Comparison of ENCODE assay signal across 16 mouse cellular contexts in genomic region chr12:111385883-111386641, GRCm38 (mm10). TPM values are rescaled to one million over a fixed set of nuclear protein-coding genes. Genes with fewer than 3 reads are reported as not detected.
DNase-seq lines count a peak whose midpoint lies in the region; ATAC-seq and TF ChIP-seq lines count a peak whose summit lies in the region.
"Had no signal": no experiment of that assay in that cellular context is flagged by ENCODE, and none has a peak within 500 bp of the region (broad histone marks: within the 10 kb centered on the region; RNA-seq: fewer than 3 reads in every experiment).

No protein-coding gene starts in this region.

- H3K4me3 ChIP-seq in heart, embryonic 14.5 days (ENCODE audit: control insufficient read depth in 1 of 2, insufficient read depth in 1 of 2, low read depth in 1 of 2, low read length in 2 of 2): no peak overlapping the region
- H3K4me3 ChIP-seq in liver, embryonic 15.5 days (replicated peaks): no peak overlapping the region
- no peak overlapping the region for H3K4me3 ChIP-seq in liver, embryonic 12.5 days
- H3K4me3 ChIP-seq in brown adipose tissue, adult 24 weeks (ENCODE audit: insufficient read depth, low read depth, low read length): no peak overlapping the region
- H3K4me3 ChIP-seq in intestine, postnatal 0 days (ENCODE audit: low read depth, low read length): no peak overlapping the region
- H3K4me3 ChIP-seq in midbrain, postnatal 0 days (ENCODE audit: low read depth, low read length): no peak overlapping the region
- H3K4me3 ChIP-seq: forebrain, embryonic 12.5 days had no signal

- no peak overlapping the region for H3K9ac ChIP-seq in heart, embryonic 14.5 days (ENCODE audit: low read length)
- no peak overlapping the region for H3K9ac ChIP-seq in liver, embryonic 15.5 days
- H3K9ac ChIP-seq in liver, embryonic 12.5 days: no peak overlapping the region
- H3K9ac ChIP-seq in intestine, postnatal 0 days (ENCODE audit: low read depth, low read length): no peak overlapping the region
- no peak overlapping the region for H3K9ac ChIP-seq in midbrain, postnatal 0 days (replicated peaks; ENCODE audit: low read length, poor library complexity, severe bottlenecking)
- H3K9ac ChIP-seq: forebrain, embryonic 12.5 days had no signal

- no peaks in the 10 kb centered on the region for H3K27me3 ChIP-seq in heart, embryonic 14.5 days (ENCODE audit: control insufficient read depth, insufficient read depth, low read length)
- H3K27me3 ChIP-seq in liver, embryonic 15.5 days: peaks cover 25% of the 10 kb centered on the region
- peaks cover 26% of the 10 kb centered on the region for H3K27me3 ChIP-seq in liver, embryonic 12.5 days (replicated peaks)
- no peaks in the 10 kb centered on the region for H3K27me3 ChIP-seq in intestine, postnatal 0 days (replicated peaks; ENCODE audit: control insufficient read depth, insufficient read depth, low read length)
- H3K27me3 ChIP-seq in midbrain, postnatal 0 days (ENCODE audit: insufficient read depth, low read length): no peaks in the 10 kb centered on the region
- H3K27me3 ChIP-seq: forebrain, embryonic 12.5 days had no signal

- peak overlapping the region; percentile 68 to 75 for H3K27ac ChIP-seq in heart, embryonic 14.5 days (replicated peaks in 1 of 2; ENCODE audit: control insufficient read depth in 1 of 2, insufficient read depth in 1 of 2, low read depth in 2 of 2, low read length in 2 of 2)
- peak overlapping the region; percentile 19; the same call in 1 of the 2 replicates for H3K27ac ChIP-seq in liver, embryonic 15.5 days (replicated peaks)
- no peak overlapping the region for H3K27ac ChIP-seq in liver, embryonic 12.5 days
- H3K27ac ChIP-seq in brown adipose tissue, adult 24 weeks (replicated peaks; ENCODE audit: low read depth, low read length): peak overlapping the region; percentile 91
- peak overlapping the region; percentile 10; the same call in 1 of the 2 replicates for H3K27ac ChIP-seq in intestine, postnatal 0 days (ENCODE audit: low read depth, low read length)
- H3K27ac ChIP-seq in midbrain, postnatal 0 days (ENCODE audit: low read depth, low read length): no peak overlapping the region
- H3K27ac ChIP-seq: forebrain, embryonic 12.5 days had no signal

- 0 out of 2 replicates have a peak overlapping the region, but pooled peaks have one; percentile 31 for H3K4me2 ChIP-seq in heart, embryonic 14.5 days (ENCODE audit: low read length)
- H3K4me2 ChIP-seq in liver, embryonic 15.5 days: no peak overlapping the region
- no peak overlapping the region for H3K4me2 ChIP-seq in liver, embryonic 12.5 days
- no peak overlapping the region for H3K4me2 ChIP-seq in intestine, postnatal 0 days (replicated peaks; ENCODE audit: low read depth)
- H3K4me2 ChIP-seq in midbrain, postnatal 0 days (ENCODE audit: low read depth, low read length, poor library complexity, severe bottlenecking): no peak overlapping the region
- H3K4me2 ChIP-seq: forebrain, embryonic 12.5 days had no signal

- peaks cover 10 to 12% of the 10 kb centered on the region in 2 experiments for H3K4me1 ChIP-seq in heart, embryonic 14.5 days (ENCODE audit: control insufficient read depth in 2 of 2, insufficient read depth in 2 of 2, low read length in 2 of 2)
- peaks cover 7% of the 10 kb centered on the region; the same call in 1 of the 2 replicates for H3K4me1 ChIP-seq in liver, embryonic 15.5 days (replicated peaks)
- H3K4me1 ChIP-seq in liver, embryonic 12.5 days: peaks cover 8% of the 10 kb centered on the region; the same call in 1 of the 2 replicates
- H3K4me1 ChIP-seq in brown adipose tissue, adult 24 weeks (ENCODE audit: control insufficient read depth, insufficient read depth, insufficient read length, low read length): peaks cover 11% of the 10 kb centered on the region; the same call in 1 of the 2 replicates
- no peaks in the 10 kb centered on the region for H3K4me1 ChIP-seq in intestine, postnatal 0 days (replicated peaks; ENCODE audit: control insufficient read depth, insufficient read depth, low read length)
- H3K4me1 ChIP-seq in midbrain, postnatal 0 days (ENCODE audit: insufficient read depth, low read length): no peaks in the 10 kb centered on the region
- H3K4me1 ChIP-seq: forebrain, embryonic 12.5 days had no signal

- TF ChIP-seq CTCF in intestine, postnatal 0 days (IDR thresholded peaks at IDR 0.05; ENCODE audit: low read depth): no peak
- TF ChIP-seq CTCF in midbrain, postnatal 0 days (IDR thresholded peaks at IDR 0.05): no peak

- H3K9me3 ChIP-seq in heart, embryonic 14.5 days (ENCODE audit: control insufficient read depth, low read length): no peaks in the 10 kb centered on the region
- H3K9me3 ChIP-seq in liver, embryonic 15.5 days (replicated peaks): no peaks in the 10 kb centered on the region
- no peaks in the 10 kb centered on the region for H3K9me3 ChIP-seq in liver, embryonic 12.5 days (replicated peaks)
- no peaks in the 10 kb centered on the region for H3K9me3 ChIP-seq in intestine, postnatal 0 days (ENCODE audit: control insufficient read depth)
- H3K9me3 ChIP-seq in midbrain, postnatal 0 days (ENCODE audit: low read length): no peaks in the 10 kb centered on the region
- H3K9me3 ChIP-seq: forebrain, embryonic 12.5 days had no signal

- no peaks in the 10 kb centered on the region for H3K36me3 ChIP-seq in heart, embryonic 14.5 days (ENCODE audit: control insufficient read depth, insufficient read depth, low read length)
- no peaks in the 10 kb centered on the region for H3K36me3 ChIP-seq in liver, embryonic 15.5 days (replicated peaks)
- no peaks in the 10 kb centered on the region for H3K36me3 ChIP-seq in liver, embryonic 12.5 days
- H3K36me3 ChIP-seq in intestine, postnatal 0 days (ENCODE audit: control insufficient read depth, insufficient read depth): no peaks in the 10 kb centered on the region
- H3K36me3 ChIP-seq in midbrain, postnatal 0 days (ENCODE audit: insufficient read depth, low read length): no peaks in the 10 kb centered on the region
- H3K36me3 ChIP-seq: forebrain, embryonic 12.5 days had no signal

- peak; percentile 23; the same call in 1 of the 2 replicates for ATAC-seq in heart, embryonic 14.5 days (ENCODE audit: insufficient number of reproducible peaks, insufficient read depth, low FRiP score, low read depth)
- ATAC-seq in liver, embryonic 15.5 days (ENCODE audit: insufficient read depth): no peak
- no peak for ATAC-seq in liver, embryonic 12.5 days
- ATAC-seq in intestine, postnatal 0 days: no peak
- ATAC-seq in midbrain, postnatal 0 days (ENCODE audit: low FRiP score): no peak
- ATAC-seq: CD4-positive, CD25-positive, alpha-beta regulatory T cell, adult 4 months had no signal

- no peak for DNase-seq in heart, postnatal 4 days
- no peak for DNase-seq in midbrain, postnatal 0 days (ENCODE audit: low spot score)
- no peak for DNase-seq in thymus, adult 18-20 months
- DNase-seq: cerebellum, adult 9-11 months; left cerebral cortex, postnatal 4 days; right cerebral cortex, postnatal 25 days had no signal

- 70% methylated on average over 13 of the region's 13 CpGs for whole genome bisulfite sequencing in heart, embryonic 14.5 days
- WGBS in liver, embryonic 15.5 days (ENCODE audit: insufficient replicate concordance): 64% methylated on average over 13 of the region's 13 CpGs
- 70% methylated on average over 13 of the region's 13 CpGs for WGBS in liver, embryonic 12.5 days (ENCODE audit: insufficient replicate concordance)
- WGBS in intestine, postnatal 0 days: 75% methylated on average over 13 of the region's 13 CpGs
- 86% methylated on average over 13 of the region's 13 CpGs for WGBS in midbrain, postnatal 0 days

RNA-seq across cellular contexts. Expression of gene Cdc42bpb, which starts 8.5 kb away (rescaled TPM):
- polyA plus RNA-seq in heart, embryonic 14.5 days (2014; fragmentation: Nextera tagmentation; extraction: Ambion mirVana): 27.0 and 28.9 TPM in 2 replicates
- 100 to 1,000 TPM; 112 to 116 TPM for total RNA-seq in heart, postnatal 4 days (2021)
- 6.6 and 9.4 TPM in 2 replicates for polyA plus RNA-seq in liver, embryonic 15.5 days (2015; fragmentation: Nextera tagmentation; extraction: Ambion mirVana)
- 13.0 and 15.1 TPM in 2 replicates for polyA plus RNA-seq in liver, embryonic 12.5 days (2016; fragmentation: Nextera tagmentation; extraction: Ambion mirVana)
- polyA plus RNA-seq in brown adipose tissue, adult 24 weeks (2012; ENCODE audit: insufficient read depth, insufficient read length, missing spikeins): 24.1 and 24.3 TPM in 2 replicates
- 26.4 and 27.2 TPM in 2 replicates for polyA plus RNA-seq in intestine, postnatal 0 days (2015; fragmentation: Nextera tagmentation; extraction: Ambion mirVana)
- total RNA-seq in midbrain, postnatal 0 days (2014; rRNA removed): 190 and 259 TPM in 2 replicates
- 35.4 and 36.4 TPM in 2 replicates for polyA plus RNA-seq in midbrain, postnatal 0 days (2015; fragmentation: Nextera tagmentation; extraction: Ambion mirVana)

RNA-seq across cellular contexts. Expression of gene Lbhd2, which starts 20.5 kb away (rescaled TPM):
- 1.2 TPM in 1 of 2 replicates, not detected in the other for polyA plus RNA-seq in heart, embryonic 14.5 days (2014; fragmentation: Nextera tagmentation; extraction: Ambion mirVana)
- total RNA-seq in heart, postnatal 4 days (2021): not detected
- not detected in 2 replicates for polyA plus RNA-seq in liver, embryonic 15.5 days (2015; fragmentation: Nextera tagmentation; extraction: Ambion mirVana)
- 0.28 TPM in 1 of 2 replicates, not detected in the other for polyA plus RNA-seq in liver, embryonic 12.5 days (2016; fragmentation: Nextera tagmentation; extraction: Ambion mirVana)
- polyA plus RNA-seq in brown adipose tissue, adult 24 weeks (2012; ENCODE audit: insufficient read depth, insufficient read length, missing spikeins): not detected in 2 replicates
- polyA plus RNA-seq in intestine, postnatal 0 days (2015; fragmentation: Nextera tagmentation; extraction: Ambion mirVana): 2.2 and 2.8 TPM in 2 replicates
- 4.4 and 6.4 TPM in 2 replicates for total RNA-seq in midbrain, postnatal 0 days (2014; rRNA removed)
- 18.2 and 19.9 TPM in 2 replicates for polyA plus RNA-seq in midbrain, postnatal 0 days (2015; fragmentation: Nextera tagmentation; extraction: Ambion mirVana)
- total RNA-seq: monocyte, adult 5-6 weeks had no signal
- polyA plus RNA-seq: CD4-positive, CD25-positive, alpha-beta regulatory T cell, adult 4 months; embryonic facial prominence, embryonic 11.5 days; hindbrain, embryonic 11.5 days had no signal

RNA-seq across cellular contexts. Expression of gene Exoc3l4, which starts 30.8 kb away (rescaled TPM):
- 8.1 and 9.4 TPM in 2 replicates for polyA plus RNA-seq in heart, embryonic 14.5 days (2014; fragmentation: Nextera tagmentation; extraction: Ambion mirVana)
- total RNA-seq in heart, postnatal 4 days (2021): 1 to 10 TPM; 7.3 to 8.7 TPM
- polyA plus RNA-seq in liver, embryonic 15.5 days (2015; fragmentation: Nextera tagmentation; extraction: Ambion mirVana): 22.5 and 23.5 TPM in 2 replicates
- polyA plus RNA-seq in liver, embryonic 12.5 days (2016; fragmentation: Nextera tagmentation; extraction: Ambion mirVana): 15.5 and 18.2 TPM in 2 replicates
- polyA plus RNA-seq in brown adipose tissue, adult 24 weeks (2012; ENCODE audit: insufficient read depth, insufficient read length, missing spikeins): not detected in 2 replicates
- polyA plus RNA-seq in intestine, postnatal 0 days (2015; fragmentation: Nextera tagmentation; extraction: Ambion mirVana): 163 and 172 TPM in 2 replicates
- total RNA-seq in midbrain, postnatal 0 days (2014; rRNA removed): 2.4 and 3.3 TPM in 2 replicates
- polyA plus RNA-seq in midbrain, postnatal 0 days (2015; fragmentation: Nextera tagmentation; extraction: Ambion mirVana): 1.7 and 2.8 TPM in 2 replicates
- total RNA-seq: monocyte, adult 5-6 weeks had no signal
- polyA plus RNA-seq: CD4-positive, CD25-positive, alpha-beta regulatory T cell, adult 4 months had no signal

RNA-seq across cellular contexts. Expression of gene Tnfaip2, which starts 56.2 kb away (rescaled TPM):
- polyA plus RNA-seq in heart, embryonic 14.5 days (2014; fragmentation: Nextera tagmentation; extraction: Ambion mirVana): 5.5 and 6.9 TPM in 2 replicates
- 10 to 100 TPM; 19.1 to 23.3 TPM for total RNA-seq in heart, postnatal 4 days (2021)
- 70.3 and 79.5 TPM in 2 replicates for polyA plus RNA-seq in liver, embryonic 15.5 days (2015; fragmentation: Nextera tagmentation; extraction: Ambion mirVana)
- 88.6 and 94.9 TPM in 2 replicates for polyA plus RNA-seq in liver, embryonic 12.5 days (2016; fragmentation: Nextera tagmentation; extraction: Ambion mirVana)
- 3.3 and 3.6 TPM in 2 replicates for polyA plus RNA-seq in brown adipose tissue, adult 24 weeks (2012; ENCODE audit: insufficient read depth, insufficient read length, missing spikeins)
- polyA plus RNA-seq in intestine, postnatal 0 days (2015; fragmentation: Nextera tagmentation; extraction: Ambion mirVana): 10.5 and 10.8 TPM in 2 replicates
- total RNA-seq in midbrain, postnatal 0 days (2014; rRNA removed): 1.5 and 3.8 TPM in 2 replicates
- polyA plus RNA-seq in midbrain, postnatal 0 days (2015; fragmentation: Nextera tagmentation; extraction: Ambion mirVana): 0.38 and 0.49 TPM in 2 replicates
- polyA plus RNA-seq: CD4-positive, CD25-positive, alpha-beta regulatory T cell, adult 4 months had no signal

Comparison
In these comparisons a context has a peak if more than half of its experiments do, and no peak if none do; other contexts are left out.
1. H3K27ac ChIP-seq: peak in heart, embryonic 14.5 days (2 of 2), liver, embryonic 15.5 days (single experiment), brown adipose tissue, adult 24 weeks (single experiment) and intestine, postnatal 0 days (single experiment); none in liver, embryonic 12.5 days (single experiment) and midbrain, postnatal 0 days (single experiment).